Mouse (Mus musculus): Measurements from ENCODE around the gene Osr1. TPM values are rescaled to one million over a fixed set of nuclear protein-coding genes. Genes with fewer than 3 reads are reported as not detected.

Osr1 gene
- polyA plus RNA-seq, 1 experiment from 2014 or later, result 17.0 TPM

DNA sequence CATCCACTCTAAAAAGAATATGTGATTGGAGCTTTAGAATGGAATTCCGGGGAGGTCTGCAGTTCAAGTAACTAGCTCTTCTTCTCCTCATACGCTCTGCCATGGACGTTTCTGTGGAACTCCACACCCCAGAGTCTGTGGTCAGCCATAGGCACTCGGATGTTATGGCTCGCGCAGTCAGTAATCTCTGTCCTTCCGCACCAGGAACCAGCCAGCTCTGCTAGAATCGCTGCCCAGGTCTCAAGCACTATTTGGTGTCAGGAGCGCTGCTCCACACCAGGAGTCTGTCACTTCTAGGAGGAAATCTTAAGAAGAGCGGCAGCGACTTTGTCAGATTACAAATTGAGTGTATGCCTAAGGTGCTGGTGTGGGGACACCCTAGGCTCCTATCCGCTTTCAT lies 3.8 kb downstream of the Osr1 start:
- ATAC-seq (ENCODE audit: low FRiP score, low TSS enrichment) (no peak), DNase-seq (ENCODE audit: low spot score) (no peak)
- Histone ChIP-seq H3K4me3 (ENCODE audit: low read depth, low read length) (peak overlapping the region; percentile 60), H3K4me1 (replicated peaks; ENCODE audit: control insufficient read depth, insufficient read depth) (no peaks in the 10 kb centered on the region), H3K9me3 (ENCODE audit: control insufficient read depth, low read length) (no peaks in the 10 kb centered on the region), H3K27ac (replicated peaks) (peak overlapping the region; percentile 31; the same call in 1 of the 2 replicates), H3K4me2 (replicated peaks; ENCODE audit: low read depth) (peak overlapping the region; percentile 60), H3K9ac (ENCODE audit: low read length) (peak overlapping the region; percentile 18; the same call in 1 of the 2 replicates), H3K36me3 (ENCODE audit: control insufficient read depth, insufficient read depth, low read length) (no peaks in the 10 kb centered on the region), H3K27me3 (ENCODE audit: control insufficient read depth, insufficient read depth, low read length) (peaks cover 6% of the 10 kb centered on the region; the same call in 1 of the 2 replicates)
- 13% methylated on average over 12 of the region's 12 CpGs for WGBS
- TF ChIP-seq CTCF (IDR thresholded peaks at IDR 0.05; ENCODE audit: low read depth) (no peak), EP300 (optimal IDR thresholded peaks at IDR 0.05) (no peak)

DNA sequence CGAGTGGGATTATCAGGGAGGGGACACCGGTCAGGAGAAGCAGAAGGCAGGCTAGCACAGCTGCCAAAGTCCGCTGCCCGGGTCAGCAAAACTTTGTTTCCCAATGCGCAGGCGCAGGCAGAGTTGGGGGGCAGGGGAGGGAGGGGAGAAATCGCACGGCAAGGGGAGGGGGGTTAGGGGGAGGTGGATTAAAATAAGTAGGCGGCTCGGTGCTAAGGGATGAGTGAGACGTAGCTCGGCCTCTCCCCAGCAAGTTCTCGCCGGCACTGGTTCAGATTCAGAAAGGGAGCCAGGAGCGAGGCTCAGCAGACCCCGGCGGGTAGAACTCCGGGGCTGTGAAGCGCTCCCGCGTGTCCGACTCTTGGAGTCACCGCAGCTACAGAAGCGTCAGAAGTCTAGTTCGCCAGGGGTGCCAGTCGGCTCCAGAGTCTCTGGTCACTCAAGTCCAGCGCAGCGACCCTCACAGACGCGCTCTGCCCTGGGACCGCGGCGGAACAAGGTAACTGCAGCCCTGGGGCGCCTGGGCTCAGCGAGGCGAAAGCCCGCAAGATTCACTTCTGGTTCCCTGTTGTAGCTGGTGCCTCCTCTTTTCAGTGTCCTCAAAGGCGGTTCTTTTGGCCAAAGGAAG lies 4.4 kb downstream of the Osr1 start:
- WGBS, result under 1% methylated on average over 38 of the region's 38 CpGs
- no peaks in the 10 kb centered on the region for H3K9me3 ChIP-seq (ENCODE audit: control insufficient read depth, low read length)
- peak overlapping the region; percentile 56 for H3K9ac ChIP-seq (ENCODE audit: low read length)
- peaks cover 8% of the 10 kb centered on the region; the same call in 1 of the 2 replicates for H3K27me3 ChIP-seq (ENCODE audit: control insufficient read depth, insufficient read depth, low read length)
- DNase-seq (ENCODE audit: low spot score), result peak; percentile 63
- H3K27ac ChIP-seq (replicated peaks), result peak overlapping the region; percentile 86
- peak; percentile 74 for ATAC-seq (ENCODE audit: low FRiP score, low TSS enrichment)
- H3K4me1 ChIP-seq (replicated peaks; ENCODE audit: control insufficient read depth, insufficient read depth), result no peaks in the 10 kb centered on the region
- TF ChIP-seq CTCF (IDR thresholded peaks at IDR 0.05; ENCODE audit: low read depth) (peak; percentile 36), EP300 (optimal IDR thresholded peaks at IDR 0.05) (no peak)
- H3K4me2 ChIP-seq (replicated peaks; ENCODE audit: low read depth), result peak overlapping the region; percentile 60
- H3K4me3 ChIP-seq (ENCODE audit: low read depth, low read length), result peak overlapping the region; percentile 60
- no peaks in the 10 kb centered on the region for H3K36me3 ChIP-seq (ENCODE audit: control insufficient read depth, insufficient read depth, low read length)

DNA sequence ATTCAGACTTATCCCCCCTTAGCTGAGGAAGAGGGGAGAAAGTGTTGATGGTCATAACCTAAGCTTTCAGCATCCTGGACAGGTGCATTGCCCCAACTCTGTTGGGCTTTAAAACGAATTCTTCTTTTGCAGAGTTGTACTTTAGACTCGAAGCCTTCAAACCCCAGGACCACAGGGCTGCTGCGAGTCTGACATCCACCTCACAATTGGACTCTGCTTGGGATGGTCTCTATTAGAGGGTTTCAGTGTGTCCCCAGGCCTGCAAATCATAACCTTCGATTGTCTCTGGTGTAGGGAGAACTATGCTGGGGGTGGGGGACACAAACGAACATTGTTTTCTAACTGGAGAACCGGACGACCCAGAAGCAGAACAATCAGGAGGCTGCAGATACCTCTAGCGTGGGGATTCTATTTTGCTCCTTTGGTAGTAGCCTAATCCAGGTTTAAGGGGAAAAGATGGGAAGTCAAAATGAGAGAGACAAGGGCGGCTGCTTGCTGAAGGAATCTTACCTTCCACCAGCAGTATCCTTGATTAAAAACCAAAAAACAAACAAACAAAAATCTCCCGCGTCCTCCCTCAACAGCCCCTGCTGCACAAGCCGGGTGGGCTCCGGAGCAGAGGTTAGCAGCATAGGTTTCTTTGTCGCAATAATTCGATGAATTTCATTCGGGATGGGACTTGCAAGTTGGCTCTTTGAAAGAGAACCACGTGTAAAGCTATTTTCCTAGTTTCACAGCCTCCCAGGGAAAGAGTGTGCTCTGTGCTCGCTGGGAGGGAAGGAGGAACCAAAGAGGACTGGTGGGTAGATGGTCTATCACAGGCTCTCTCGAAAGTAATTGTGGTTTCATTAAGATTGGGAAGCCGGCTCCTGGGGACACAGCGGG lies 5.5 kb downstream of the Osr1 start:
- DNase-seq (ENCODE audit: low spot score) (no peak), ATAC-seq (ENCODE audit: low FRiP score, low TSS enrichment) (no peak)
- H3K36me3 ChIP-seq (ENCODE audit: control insufficient read depth, insufficient read depth, low read length), result no peaks in the 10 kb centered on the region
- peaks cover 14% of the 10 kb centered on the region for H3K27me3 ChIP-seq (ENCODE audit: control insufficient read depth, insufficient read depth, low read length)
- no peaks in the 10 kb centered on the region for H3K4me1 ChIP-seq (replicated peaks; ENCODE audit: control insufficient read depth, insufficient read depth)
- H3K4me3 ChIP-seq (ENCODE audit: low read depth, low read length), result peak overlapping the region; percentile 60
- no peak for TF ChIP-seq CTCF (IDR thresholded peaks at IDR 0.05; ENCODE audit: low read depth)
- no peak for TF ChIP-seq EP300 (optimal IDR thresholded peaks at IDR 0.05)
- peak overlapping the region; percentile 86 for H3K27ac ChIP-seq (replicated peaks)
- H3K9ac ChIP-seq (ENCODE audit: low read length), result peak overlapping the region; percentile 56
- WGBS, result 12% methylated on average over 21 of the region's 21 CpGs
- H3K4me2 ChIP-seq (replicated peaks; ENCODE audit: low read depth), result peak overlapping the region; percentile 60
- H3K9me3 ChIP-seq (ENCODE audit: control insufficient read depth, low read length), result no peaks in the 10 kb centered on the region

DNA sequence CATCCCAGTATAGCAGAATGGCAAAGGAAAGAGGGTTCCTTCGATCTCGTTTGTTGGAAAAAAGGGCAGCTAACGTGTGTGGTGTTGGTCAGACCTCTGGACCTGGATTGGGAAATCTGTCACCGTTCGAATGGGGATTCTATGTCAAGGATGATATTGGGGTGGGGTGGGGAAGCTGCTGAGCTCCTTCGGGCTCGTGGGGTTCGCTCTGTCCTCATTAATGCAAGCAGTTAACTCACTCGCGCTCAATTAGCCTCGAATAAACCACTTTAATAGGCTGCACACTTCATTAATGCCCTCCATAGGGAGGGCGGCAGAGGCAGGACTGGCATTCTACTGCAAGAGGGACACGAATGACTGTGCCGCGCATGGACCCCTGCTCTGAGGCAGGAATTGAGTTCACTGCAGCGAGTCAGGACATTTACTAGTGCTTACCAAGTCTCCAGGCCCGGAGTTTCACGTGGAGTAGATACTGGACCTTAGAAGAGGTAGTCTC lies 6.2 kb downstream of the Osr1 start:
- H3K9ac ChIP-seq (ENCODE audit: low read length), result peak overlapping the region; percentile 56
- H3K4me2 ChIP-seq (replicated peaks; ENCODE audit: low read depth), result peak overlapping the region; percentile 60
- 14% methylated on average over 18 of the region's 18 CpGs for WGBS
- H3K9me3 ChIP-seq (ENCODE audit: control insufficient read depth, low read length), result no peaks in the 10 kb centered on the region
- H3K36me3 ChIP-seq (ENCODE audit: control insufficient read depth, insufficient read depth, low read length), result no peaks in the 10 kb centered on the region
- TF ChIP-seq CTCF (IDR thresholded peaks at IDR 0.05; ENCODE audit: low read depth) (no peak), EP300 (optimal IDR thresholded peaks at IDR 0.05) (no peak)
- peaks cover 14% of the 10 kb centered on the region for H3K27me3 ChIP-seq (ENCODE audit: control insufficient read depth, insufficient read depth, low read length)
- H3K4me3 ChIP-seq (ENCODE audit: low read depth, low read length), result peak overlapping the region; percentile 60
- DNase-seq (ENCODE audit: low spot score) (no peak), ATAC-seq (ENCODE audit: low FRiP score, low TSS enrichment) (no peak)
- H3K4me1 ChIP-seq (replicated peaks; ENCODE audit: control insufficient read depth, insufficient read depth), result no peaks in the 10 kb centered on the region
- H3K27ac ChIP-seq (replicated peaks), result peak overlapping the region; percentile 49; the same call in 1 of the 2 replicates

DNA sequence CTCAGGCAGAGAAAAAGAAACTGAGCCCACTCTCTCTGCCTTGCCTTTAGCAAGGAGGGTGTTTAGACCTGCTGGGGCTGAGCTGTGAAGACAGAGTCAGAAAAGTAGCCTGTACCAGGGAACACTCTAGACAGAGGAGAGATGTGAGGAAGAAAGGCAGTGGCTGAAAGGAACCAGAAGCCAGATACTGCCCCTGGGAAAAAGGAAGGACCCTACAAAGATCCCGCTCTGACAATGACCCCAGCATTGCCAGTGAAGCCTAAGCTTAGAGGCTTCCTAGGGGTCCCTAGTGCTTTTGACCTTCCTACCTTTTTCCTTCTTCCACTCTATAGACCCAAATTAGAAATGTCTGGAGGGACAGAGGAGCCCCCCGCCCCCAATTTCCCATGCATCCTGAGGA lies 7.7 kb downstream of the Osr1 start:
- 66% methylated on average over 2 of the region's 2 CpGs for WGBS
- ATAC-seq (ENCODE audit: low FRiP score, low TSS enrichment) (no peak), DNase-seq (ENCODE audit: low spot score) (no peak)
- peaks cover 14% of the 10 kb centered on the region for H3K27me3 ChIP-seq (ENCODE audit: control insufficient read depth, insufficient read depth, low read length)
- no peaks in the 10 kb centered on the region for H3K9me3 ChIP-seq (ENCODE audit: control insufficient read depth, low read length)
- TF ChIP-seq EP300 (optimal IDR thresholded peaks at IDR 0.05) (no peak), CTCF (IDR thresholded peaks at IDR 0.05; ENCODE audit: low read depth) (no peak)
- H3K4me1 ChIP-seq (replicated peaks; ENCODE audit: control insufficient read depth, insufficient read depth), result no peaks in the 10 kb centered on the region
- H3K4me2 ChIP-seq (replicated peaks; ENCODE audit: low read depth), result peak overlapping the region; percentile 60; the same call in 1 of the 2 replicates
- H3K4me3 ChIP-seq (ENCODE audit: low read depth, low read length), result peak overlapping the region; percentile 60; the same call in 1 of the 2 replicates
- H3K36me3 ChIP-seq (ENCODE audit: control insufficient read depth, insufficient read depth, low read length), result no peaks in the 10 kb centered on the region
- H3K27ac ChIP-seq (replicated peaks), result no peak overlapping the region
- H3K9ac ChIP-seq (ENCODE audit: low read length), result no peak overlapping the region; the same call in 1 of the 2 replicates

All from stomach, postnatal 0 days (tissue).